Mouse (Mus musculus): ENCODE results near the gene Trex2.

DNA sequence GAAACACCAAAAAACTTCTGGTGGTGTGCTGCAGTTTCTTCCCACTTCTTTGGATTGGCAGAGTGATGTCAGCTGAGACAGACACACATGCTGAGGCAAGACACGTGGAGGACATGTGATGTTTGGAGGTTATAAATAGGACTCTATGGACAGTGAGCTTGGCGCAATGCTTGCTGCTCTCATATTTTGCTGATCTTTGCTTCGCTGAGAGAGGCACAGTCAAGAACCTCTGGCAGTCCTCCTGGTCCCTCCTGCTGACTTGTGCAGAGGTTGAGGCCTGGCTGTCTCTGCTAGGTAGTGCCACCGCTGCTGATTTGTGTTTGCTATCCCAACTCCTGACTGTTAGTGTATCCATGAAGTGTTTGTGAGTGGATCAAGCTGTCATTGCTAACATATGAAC is 43.7 kb downstream of the Trex2 start:
- TF ChIP-seq CTCF (IDR thresholded peaks at IDR 0.05) (no peak), EP300 (IDR thresholded peaks at IDR 0.05) (no peak)
